Mouse (Mus musculus) layer of hippocampus, postnatal 25 days (tissue): ENCODE data around the gene Arl5c. TPM values are rescaled to one million over a fixed set of nuclear protein-coding genes. Genes with fewer than 3 reads are reported as not detected.

ENCODE experiments used
- DNase-seq, 2 experiments: peaks; one replicate each; pipeline ENCODE4 v3.0.0; 2022; ENCODE audit warnings: mixed read lengths in 2 of 2, low spot score in 1 of 2; ENCODE audit errors: extremely low spot score in 1 of 2
- total RNA-seq, 2 experiments: library from RNA; stranded (reverse); gene quantifications; 2 replicates each; pipeline ENCODE4 v1.2.3; 2021

The Arl5c gene
- total RNA-seq, 2 experiments from 2014 or later: 0.71 to 1.2 TPM

DNA sequence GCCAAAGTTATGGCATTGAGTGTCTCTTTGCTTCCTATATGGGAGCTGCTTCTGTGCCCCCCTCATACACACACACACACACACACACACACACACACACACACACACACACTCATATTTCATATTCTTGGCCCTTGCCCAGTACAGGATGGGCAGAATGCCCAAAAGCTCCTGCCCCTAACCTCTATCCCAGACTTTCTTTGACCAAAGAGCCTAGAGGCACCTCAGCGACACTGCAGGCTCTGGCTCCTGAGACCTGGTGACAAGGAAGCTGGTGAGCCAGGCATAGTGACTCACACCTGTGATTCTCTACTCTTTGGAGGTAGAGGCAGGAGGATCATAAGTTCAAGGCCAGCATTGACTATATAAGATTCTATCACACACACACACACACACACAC, 24.7 kb upstream of the Arl5c start:
- DNase-seq: no peak

DNA sequence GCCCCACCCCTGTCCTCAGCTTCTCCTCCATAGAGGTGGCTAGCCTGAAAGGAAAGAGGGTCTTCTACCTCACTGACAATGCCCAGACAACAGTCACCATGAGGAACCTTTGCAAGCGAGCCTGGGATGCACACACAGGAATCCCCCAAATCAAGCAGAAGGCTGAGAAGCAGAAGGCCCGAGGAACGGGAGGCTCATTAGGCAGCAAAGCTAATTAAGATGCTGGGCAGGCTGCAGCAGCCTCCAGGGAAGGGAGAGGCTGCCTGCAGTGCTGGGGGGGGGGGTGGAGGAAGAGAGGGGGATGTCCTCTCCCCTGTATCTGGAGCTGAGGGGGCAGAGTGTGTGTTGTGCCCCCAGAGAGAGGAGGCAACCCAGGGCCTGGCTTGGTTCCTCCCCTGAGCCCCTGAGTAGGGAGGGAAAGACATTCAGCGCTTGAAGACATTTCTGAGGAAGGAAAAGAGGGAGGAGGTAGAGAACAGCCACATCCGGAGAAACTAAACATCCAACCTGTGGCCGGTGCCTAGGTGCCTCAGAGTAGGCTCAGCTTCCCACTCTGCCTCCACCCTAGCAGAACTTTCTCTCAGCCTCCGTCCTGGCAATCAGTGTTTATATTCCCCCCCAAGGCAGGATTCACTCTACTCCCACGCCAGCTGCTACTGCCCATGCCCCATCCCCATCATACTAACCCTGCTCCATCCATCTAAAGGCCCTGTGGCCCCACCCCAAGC, 24.1 kb upstream of the Arl5c start:
- no peak for DNase-seq

DNA sequence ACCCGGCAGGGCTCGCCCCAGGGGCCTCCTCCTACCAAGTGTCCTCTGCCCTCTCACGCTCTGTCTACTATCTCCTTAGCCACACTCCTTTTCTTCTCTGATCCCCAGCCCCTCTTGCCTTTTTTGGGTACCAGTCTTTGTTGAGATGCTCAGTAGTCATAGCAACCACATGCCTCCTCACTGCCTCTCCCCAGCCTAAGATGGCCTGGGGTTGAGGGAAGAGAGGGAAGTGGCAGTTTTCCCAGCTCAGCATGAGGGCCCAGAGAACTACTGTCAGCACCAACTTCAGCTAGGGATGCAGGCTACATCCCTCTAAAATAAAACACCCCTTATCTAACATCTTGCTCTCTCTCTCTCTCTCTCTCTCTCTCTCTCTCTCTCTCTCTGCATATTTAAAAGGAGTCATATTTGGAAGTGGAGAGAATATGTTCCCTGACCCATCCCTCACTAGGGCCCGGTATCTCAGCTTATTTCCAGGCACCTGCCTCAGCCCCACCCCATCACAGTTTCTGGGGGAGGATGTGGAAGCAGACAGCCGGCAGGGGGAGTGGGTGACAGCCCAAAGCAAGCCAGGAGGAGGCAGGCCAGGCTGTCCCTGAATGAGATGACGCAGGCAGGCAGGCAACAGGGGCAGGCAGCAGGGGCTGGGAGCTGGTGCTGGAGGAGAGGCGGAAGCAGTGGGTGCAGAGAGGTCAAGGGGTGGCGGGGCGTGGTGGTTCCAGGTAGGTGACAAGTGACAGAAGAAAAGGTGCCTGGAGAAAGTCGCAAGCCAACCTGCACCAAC, 23.1 kb upstream of the Arl5c start:
- peak in 1 of 2 experiments; percentile 58 for DNase-seq

DNA sequence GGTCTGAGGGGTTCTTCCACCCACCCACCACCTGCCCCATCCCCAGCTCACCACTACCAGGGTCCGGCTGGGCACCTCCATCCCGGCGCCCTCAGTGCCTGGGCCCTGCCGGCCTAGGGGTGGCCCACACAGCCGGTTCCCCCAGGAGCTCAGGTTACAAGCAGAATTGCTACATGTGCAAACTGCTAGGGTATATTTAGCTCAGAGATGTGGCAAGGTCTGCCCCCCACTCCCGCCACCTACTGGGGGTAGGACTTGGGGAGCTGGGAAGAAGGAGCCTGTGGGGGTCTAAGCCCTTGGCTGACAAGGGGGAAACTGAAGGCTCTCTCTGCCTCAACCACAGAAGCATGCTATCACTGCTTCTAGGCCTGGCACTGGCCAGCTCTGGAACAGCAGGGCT, 22.2 kb upstream of the Arl5c start:
- no peak for DNase-seq

DNA sequence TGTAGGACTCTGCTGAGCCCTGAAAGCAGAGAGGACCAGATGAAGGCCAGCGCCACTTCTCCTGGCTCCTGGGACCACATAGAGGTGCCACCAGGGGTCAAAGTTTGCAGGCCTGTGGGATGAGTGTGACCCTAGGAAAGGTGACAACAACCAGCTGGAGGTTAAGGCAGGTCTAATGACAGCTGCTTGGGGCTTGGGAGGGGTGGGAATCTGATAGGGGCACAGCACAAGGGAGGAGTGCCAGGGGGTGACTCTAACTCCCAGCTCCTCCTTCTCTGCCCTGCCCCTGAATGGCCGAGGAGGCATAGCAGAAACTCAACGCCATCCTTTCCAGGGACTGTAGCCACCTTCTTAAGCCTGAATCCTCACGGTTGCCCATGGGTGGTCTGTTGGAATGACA, 20.8 kb upstream of the Arl5c start:
- DNase-seq: no peak

DNA sequence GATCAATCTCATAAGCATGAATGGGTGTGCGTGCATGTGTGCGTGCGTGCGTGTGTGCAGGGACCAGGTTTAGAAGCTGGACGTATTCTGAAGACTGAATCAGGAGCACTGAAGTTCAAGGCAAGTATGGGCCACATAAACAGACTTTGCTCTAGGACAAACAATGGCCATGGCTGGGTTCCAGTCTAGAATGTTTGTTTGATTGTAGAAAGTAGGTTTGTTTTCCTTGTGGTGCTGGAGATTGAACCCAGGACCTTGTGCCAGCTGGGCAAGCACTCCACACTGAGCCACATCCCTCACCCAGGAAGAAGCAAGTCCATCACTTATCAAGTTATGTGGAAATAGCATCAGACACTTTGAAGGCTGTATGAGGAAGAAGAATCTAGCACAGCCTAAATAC, 20.2 kb upstream of the Arl5c start:
- no peak for DNase-seq

DNA sequence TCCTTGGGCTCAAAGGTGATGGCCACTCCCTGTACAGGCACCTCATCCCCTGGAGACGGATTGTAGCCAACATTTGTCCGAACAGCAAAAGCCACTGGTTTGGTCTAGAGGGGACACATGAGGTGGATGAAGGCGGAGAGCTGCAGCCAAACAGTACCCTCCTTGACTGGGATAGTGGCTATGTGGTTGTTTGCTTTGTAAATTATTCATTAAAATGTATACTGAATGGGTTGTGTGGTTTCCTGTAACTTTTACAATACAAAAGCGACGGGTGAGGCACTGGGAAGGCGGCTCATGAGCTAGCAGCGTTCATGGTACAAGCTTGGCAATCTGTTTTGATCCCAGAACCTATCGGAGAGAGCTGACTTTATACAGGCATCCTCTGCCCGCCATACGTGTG, 16.9 kb upstream of the Arl5c start:
- no peak for DNase-seq

DNA sequence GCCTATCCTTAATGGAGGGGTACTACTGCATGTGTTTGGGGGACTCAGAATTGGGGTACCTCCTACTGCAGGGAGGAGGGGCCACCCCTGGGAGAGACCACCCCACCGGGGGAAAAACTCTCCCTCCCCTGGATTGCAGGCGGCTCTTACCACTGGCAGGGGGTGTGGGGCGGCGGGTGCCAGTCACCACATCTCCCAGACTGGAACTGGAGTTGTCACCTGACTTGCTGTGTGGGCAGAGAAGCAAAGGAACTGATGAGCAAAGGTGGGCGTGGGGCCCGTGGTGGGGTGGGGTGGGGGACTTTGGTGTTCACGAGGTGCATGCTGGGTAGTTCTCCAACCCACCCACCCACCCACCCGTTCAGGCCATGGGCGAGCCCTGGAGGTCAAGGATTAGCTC, 15.7 kb upstream of the Arl5c start:
- DNase-seq: no peak

DNA sequence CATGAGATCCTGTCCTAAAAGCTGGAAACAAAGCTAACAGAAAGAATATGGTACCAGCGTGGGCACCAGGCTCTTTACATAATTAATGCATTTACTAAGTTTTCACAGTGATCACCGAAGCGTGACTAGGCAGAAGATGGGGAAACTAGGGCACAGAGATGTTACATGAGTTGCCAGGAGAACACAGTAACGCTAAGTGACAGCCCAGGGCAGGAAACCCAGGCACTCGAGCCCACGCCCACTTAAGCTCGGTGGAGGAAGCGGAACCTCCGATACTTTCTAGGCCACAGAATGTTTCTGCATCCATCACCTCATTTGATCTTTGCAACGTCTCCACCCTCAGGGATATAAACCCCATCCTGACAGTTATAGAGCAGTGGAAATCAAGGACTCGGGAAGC, 12.1 kb upstream of the Arl5c start:
- no peak for DNase-seq

DNA sequence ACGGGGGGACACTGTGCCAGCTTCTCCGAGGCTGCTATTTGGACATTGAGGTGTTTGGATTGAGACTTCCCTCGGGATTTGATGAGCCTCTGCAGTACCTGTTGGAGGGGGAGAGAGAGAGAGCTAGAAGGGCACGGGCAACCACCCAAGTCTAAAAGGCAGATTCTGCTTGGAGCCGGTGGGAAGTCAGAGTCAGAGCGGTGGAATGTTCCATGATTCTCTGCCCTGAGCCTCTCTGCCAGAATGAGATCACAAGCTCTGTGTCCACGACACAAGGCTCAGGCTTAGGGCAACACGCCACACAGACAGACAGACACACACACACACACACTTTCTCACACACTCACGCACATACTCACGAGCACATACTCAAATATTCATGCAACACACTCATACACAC, 9.7 kb upstream of the Arl5c start:
- DNase-seq: no peak

DNA sequence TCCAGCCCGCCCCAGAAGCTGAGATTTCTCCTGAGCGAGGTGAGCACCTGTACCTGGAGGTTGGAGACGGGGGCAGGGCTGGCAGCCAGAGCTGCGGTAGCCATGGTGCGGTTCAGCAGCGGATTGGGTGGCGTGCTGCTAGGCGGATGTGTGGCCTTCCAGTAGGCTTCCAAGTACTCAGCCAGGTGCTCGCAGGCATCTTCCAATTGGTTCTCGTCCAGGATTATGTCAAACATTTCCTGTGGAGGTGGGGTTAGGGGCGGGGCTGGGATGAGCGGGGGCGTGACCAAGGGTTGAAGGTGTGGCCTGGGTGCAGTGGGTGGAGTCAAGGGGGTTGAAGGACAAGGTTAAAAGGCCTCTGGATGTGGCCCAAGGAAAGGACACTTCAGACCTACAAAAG, 9.1 kb upstream of the Arl5c start:
- DNase-seq: no peak

DNA sequence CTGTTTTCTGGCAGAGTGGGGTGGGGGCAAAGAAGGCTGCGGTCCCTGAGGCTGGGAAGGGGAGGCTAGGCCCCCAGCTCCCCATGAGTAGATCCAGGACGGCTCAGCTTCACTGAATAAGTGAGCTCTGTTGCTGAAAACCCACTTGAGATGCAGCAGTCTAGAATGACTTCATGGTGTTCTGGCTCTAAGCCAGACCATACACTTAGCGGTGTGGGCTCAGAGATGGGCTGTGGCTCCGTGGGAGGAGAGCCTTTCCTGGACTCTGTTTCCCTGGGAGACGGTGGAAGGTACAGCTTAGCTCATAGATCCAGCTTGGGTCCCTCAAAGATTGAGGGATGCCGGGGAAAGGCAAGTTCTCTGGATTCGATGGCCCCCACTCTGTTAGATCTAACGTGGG, 8.2 kb upstream of the Arl5c start:
- DNase-seq: no peak

DNA sequence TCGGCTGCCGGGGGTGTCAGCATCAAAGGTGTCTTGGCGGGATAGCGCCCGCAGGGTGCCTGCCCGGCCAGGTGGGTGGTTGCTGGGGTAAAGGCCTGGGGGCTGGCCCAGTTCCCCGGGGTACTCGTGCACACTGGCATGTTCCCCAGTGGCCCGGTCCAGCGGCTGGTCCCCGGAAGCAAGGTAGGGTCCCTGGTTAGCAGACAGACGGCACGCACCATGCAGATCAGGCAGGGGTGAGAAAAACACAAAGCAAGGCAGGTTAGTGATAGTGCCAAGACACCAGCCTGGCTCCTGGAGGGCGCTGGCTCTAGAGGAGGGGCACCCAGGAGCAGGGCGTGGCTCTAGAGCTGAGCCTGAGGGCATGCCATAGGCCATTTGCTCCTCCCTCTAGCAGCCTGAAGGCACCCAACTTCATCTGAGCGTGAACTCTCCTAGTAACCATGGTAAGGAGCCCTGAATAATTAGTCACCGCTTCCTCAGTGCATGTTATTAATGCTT, 7.2 kb upstream of the Arl5c start:
- no peak for DNase-seq

DNA sequence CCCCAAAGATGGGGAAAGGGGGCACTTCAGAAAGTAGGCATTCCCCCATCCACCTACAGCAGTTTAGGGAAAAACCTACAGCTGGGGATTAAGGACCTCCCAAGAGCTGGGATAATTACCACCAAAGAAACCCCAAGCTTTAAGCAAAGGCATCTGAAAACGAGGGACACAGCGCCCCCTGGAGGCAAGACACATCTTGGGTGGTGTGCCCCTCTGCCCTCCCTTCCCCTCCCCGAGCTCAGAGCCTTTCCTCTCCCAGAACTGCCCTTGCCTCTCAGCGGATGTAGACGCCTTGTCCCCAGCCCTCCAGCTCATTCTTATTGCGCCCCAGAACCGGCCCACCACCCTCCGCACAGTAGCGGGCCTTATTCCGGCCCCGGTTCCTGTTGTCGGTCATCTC, 6.6 kb upstream of the Arl5c start:
- peak in 1 of 2 experiments; percentile 90 for DNase-seq

DNA sequence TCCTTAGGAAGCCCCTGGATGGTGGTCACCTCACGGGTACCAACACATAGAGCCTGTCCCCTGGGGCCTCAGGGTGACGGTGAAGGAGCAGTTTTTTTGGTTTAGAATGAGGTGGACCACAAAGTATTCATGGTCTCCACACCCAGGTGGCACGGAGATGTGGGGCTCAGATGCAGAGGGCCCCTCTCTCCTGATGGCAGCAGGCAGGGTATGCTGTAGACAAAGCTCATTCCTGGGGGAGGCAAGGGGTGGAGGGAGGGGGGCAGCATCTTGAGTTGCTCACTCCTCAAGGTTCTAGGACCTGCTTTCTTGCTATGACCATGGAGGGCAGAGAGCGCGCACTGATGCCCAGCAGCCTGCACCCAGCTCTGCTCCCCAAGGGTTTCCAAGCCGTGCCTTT, 6.0 kb upstream of the Arl5c start:
- no peak for DNase-seq

DNA sequence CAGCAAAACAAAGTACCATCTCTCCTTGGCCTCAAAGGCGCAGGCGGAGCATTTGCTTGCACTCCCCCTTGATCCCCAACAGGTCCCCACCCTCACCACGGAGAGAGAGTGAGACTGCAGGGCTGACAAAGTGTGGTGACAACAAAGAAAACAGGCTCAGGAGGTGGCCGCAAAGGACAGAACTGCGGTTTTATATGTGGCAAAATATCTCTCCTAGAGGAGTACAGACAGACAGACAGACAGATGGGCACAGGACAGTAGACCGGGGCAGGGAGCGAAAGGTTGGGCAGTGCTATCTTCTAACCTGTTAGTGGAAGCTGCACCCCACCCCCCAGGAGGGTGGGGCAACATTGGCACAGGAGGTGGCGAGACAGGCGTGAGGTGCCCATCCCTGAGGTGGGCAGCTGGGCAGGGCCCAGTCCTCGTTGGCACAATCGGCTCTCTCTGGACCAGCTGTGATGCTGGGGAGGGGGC, 5.4 kb upstream of the Arl5c start:
- DNase-seq: no peak

DNA sequence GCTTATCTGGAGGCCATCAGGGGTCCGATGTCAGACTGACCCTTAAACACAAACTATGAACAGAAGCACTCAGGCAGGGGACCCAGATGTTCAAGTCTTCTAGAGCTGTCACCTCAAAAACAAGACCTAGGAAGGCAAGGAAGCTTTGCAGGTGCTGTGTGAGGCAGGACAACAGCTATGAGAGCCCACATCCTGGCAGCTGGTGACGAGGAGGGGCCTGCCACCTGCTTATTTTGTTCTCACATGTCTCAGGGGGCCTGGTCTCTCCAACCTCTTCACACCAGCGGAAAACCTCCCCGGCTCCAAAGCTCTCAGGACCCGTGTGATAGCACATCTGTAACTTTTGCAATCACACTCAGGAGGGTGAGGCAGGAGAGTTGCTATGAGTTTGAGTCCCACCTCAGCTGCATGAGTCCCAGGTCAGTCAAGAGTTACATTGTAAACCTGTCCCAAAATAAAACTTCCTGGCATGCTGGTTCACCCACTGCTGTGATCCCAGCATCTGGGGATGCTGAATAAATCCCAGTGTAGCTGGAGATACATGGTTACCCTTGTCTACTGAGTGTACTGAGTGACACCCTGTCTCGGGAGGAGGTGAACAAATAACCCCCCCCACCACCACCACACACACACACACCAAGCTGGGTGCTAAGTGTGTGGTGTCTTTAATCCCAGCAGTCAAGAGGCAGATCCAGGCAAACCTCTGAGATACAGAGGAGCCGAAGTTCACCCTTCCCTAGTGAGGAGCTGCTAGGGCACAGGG, 4.6 kb upstream of the Arl5c start:
- no peak for DNase-seq

DNA sequence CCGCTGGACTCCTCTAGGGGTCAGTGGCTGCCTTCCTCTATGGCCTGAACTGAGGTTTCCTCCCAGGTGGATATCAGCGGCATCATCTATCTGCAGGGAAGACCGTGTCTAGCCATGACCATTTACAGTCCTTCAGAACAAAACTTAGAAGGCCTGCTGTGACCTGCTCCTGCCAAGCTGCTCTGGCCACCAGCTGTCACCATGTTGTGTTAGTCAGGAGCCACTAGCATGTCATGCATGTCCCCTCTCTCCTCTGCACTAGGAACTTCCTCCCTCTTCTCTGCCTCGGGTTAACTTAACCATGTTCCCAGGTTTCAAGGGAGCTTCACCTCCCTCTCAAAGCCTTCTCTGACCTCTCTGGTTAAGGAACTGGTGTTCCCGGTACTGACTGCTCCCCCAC, 3.8 kb upstream of the Arl5c start:
- DNase-seq: no peak

DNA sequence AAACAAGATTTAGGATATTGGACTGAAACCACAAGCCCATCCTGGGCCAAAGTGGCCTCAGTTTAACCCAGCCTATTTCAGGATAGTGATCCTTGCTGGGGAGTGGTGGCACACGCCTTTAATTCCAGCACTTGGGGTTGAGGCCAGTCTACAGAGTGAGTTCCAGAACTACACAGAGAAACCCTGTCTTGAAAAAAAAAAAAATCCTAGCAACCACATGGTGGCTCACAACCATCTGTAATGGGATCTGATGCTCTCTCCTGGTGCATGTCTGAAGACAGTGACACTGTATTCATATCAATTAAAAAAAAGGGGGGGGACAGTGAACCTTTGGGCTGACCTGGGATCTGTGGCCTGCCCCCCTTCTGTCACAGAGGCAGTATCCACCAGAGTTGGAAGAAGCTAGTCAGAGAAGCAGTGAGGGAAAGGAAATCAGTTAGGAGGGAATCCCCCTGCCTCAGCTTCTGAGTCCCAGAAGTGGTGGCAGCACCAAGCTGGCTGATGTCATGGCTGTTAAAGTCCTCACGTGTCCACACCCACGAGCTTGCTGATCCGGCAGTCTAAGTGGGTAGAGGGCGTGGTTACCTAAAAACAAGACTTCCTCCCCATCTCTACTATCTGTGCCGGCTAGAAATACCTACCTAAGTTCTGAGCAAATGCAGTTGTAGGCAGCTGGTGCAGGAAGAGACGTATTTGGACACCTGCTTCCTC, 3.1 kb upstream of the Arl5c start:
- no peak for DNase-seq

DNA sequence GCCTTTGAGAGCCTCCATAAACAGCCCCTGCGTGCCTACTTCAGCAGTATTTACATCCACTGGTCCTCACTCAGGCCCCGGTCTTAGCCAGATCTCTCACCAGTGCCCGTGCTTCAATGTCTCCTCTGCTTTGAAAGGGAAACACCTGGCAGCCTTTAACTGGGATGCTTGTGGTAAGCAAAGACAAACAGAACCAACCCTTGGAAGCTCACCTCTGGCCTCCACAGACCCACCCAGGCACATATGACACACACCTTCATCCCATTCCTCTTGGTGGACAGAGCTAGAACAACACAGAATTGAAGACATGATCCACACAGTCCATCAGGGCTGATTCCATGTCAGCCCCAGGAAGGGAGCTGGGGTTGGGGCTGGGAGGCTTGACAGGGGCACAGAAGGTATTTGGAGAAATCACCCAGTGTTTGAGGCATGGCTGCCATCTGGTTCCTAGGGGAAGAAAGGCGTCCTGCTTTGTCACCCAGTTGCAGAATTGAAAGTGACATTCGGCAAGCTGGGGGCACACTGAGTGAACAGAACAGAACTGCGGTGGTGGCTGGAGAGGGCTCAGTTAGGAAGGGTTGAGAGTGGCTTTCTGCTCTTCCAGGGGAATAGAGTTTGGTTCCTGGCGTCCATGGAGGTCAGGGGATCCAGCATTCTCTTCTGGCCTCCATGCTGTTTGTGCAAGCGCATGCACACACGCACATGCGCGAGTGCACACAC, 2.3 kb upstream of the Arl5c start:
- no peak for DNase-seq
